Mouse (Mus musculus): Measurements from ENCODE around the gene Srebf1.

DNA sequence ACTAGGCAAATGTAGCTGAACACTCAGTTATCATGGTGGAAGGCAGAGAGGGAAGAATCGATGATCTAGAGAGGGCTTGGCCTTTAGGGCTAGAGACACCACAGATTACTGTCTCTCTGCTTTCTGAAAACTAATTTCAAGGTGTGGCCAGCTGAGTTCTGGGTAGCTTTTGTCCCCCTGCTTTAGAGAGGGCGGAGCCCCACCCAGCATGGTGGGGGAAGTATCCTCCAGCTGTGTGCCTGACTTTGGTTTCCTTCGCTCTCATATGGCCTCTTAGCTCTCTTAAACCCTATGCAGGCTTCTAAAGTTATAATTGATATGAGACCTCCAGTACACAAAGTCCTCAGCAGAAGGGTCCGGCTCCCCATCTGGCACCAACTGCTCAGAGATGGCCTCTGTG lies 59.0 kb downstream of the Srebf1 start:
- TF ChIP-seq CTCF (conservative IDR thresholded peaks at IDR 0.05; ENCODE audit: insufficient read depth, insufficient read length, low read depth, low read length) (no peak), POLR2A (IDR thresholded peaks at IDR 0.05; ENCODE audit: low read depth, low read length) (no peak)
